Mouse (Mus musculus): ENCODE data around the gene Cacng4.

- TF ChIP-seq POLR2A (IDR thresholded peaks at IDR 0.05; ENCODE audit: borderline replicate concordance, low read depth, low read length) (no peak), CTCF (IDR thresholded peaks at IDR 0.05; ENCODE audit: low read depth, low read length) (no peak)
Observed at GRCm38 (mm10) chr11:107743100-107743499, 51.3 kb downstream of the Cacng4 start.

All from bone marrow macrophage, adult 2 months (primary cell).